Mouse (Mus musculus): Measurements from ENCODE around the gene Pex14. TPM values are rescaled to one million over a fixed set of nuclear protein-coding genes. Genes with fewer than 3 reads are reported as not detected.

Pex14 gene
- total RNA-seq, 2 experiments from 2014 or later, result 49.3 to 50.4 TPM

- DNase-seq (ENCODE audit: extremely low spot score in 1 of 2, low spot score in 2 of 2), result no peak
- intact Hi-C loops (cut with DNase I), result no loop called here
- no peak overlapping the region for H3K4me3 ChIP-seq
- no peak overlapping the region for H3K27ac ChIP-seq
- TF ChIP-seq CTCF (IDR thresholded peaks at IDR 0.05), result no peak
Observed at GRCm38 (mm10) chr4:148936727-148937126, 162.9 kb downstream of the Pex14 start.

DNA sequence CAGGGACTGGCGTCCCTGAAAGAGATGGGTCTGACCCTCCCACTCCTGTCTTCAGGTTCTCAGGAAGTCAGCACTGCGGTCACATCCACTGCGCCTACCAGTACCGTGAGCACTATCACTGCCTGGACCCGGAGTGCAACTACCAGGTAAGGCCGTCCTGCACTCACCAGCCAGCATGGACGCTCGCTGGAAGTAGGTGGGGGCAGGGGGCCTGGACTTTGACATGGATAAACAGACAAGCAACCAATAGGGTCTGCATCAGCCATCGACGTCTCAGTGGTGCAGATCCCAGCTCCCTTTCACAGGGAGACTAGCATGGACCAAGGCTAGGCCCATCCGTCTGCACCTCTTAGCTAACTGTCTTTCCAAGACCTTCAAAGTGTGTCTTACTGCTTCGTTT, 163.6 kb downstream of the Pex14 start:
- intact Hi-C loops (cut with DNase I), result no loop called here
- Histone ChIP-seq H3K27ac (no peak overlapping the region), H3K4me3 (no peak overlapping the region)
- DNase-seq (ENCODE audit: extremely low spot score in 1 of 2, low spot score in 2 of 2), result no peak
- TF ChIP-seq CTCF (IDR thresholded peaks at IDR 0.05), result no peak

GRCm38 (mm10) chr4:148935211-148935610, 164.5 kb downstream of the Pex14 start:
- H3K4me3 ChIP-seq, result no peak overlapping the region
- intact Hi-C loops (cut with DNase I), result no loop called here
- DNase-seq (ENCODE audit: extremely low spot score in 1 of 2, low spot score in 2 of 2), result no peak
- no peak for TF ChIP-seq CTCF (IDR thresholded peaks at IDR 0.05)
- no peak overlapping the region for H3K27ac ChIP-seq

DNA sequence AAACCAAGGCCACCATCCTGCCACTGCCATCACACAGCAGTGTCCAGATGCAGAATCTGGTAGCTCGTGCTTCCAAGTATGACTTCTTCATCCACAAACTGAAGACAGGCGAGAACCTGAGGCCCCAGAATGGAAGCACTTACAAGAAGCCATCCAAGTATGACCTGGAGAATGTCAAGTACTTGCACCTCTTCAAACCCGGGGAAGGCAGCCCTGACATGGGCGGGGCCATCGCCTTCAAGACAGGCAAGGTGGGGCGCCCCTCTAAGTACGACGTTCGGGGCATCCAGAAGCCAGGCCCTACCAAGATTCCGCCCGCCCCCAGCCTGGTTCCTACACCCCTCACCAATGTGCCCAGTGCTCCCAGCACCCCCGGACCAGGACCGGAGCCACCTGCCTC, 166.6 kb downstream of the Pex14 start:
- Histone ChIP-seq H3K27ac (no peak overlapping the region), H3K4me3 (no peak overlapping the region)
- TF ChIP-seq CTCF (IDR thresholded peaks at IDR 0.05), result no peak
- intact Hi-C loops (cut with DNase I), result no loop called here
- no peak for DNase-seq (ENCODE audit: extremely low spot score in 1 of 2, low spot score in 2 of 2)

GRCm38 (mm10) chr4:148930721-148931229, 168.9 kb downstream of the Pex14 start:
- intact Hi-C loops (cut with DNase I), result no loop called here
- DNase-seq (ENCODE audit: extremely low spot score in 1 of 2, low spot score in 2 of 2), result no peak
- TF ChIP-seq CTCF (IDR thresholded peaks at IDR 0.05), result no peak
- Histone ChIP-seq H3K27ac (no peak overlapping the region), H3K4me3 (no peak overlapping the region)

- no peak overlapping the region for H3K27ac ChIP-seq
- intact Hi-C loops (cut with DNase I), result no loop called here
- no peak overlapping the region for H3K4me3 ChIP-seq
- no peak for DNase-seq (ENCODE audit: extremely low spot score in 1 of 2, low spot score in 2 of 2)
- TF ChIP-seq CTCF (IDR thresholded peaks at IDR 0.05), result no peak
Observed at GRCm38 (mm10) chr4:148928876-148929275, 170.8 kb downstream of the Pex14 start.

DNA sequence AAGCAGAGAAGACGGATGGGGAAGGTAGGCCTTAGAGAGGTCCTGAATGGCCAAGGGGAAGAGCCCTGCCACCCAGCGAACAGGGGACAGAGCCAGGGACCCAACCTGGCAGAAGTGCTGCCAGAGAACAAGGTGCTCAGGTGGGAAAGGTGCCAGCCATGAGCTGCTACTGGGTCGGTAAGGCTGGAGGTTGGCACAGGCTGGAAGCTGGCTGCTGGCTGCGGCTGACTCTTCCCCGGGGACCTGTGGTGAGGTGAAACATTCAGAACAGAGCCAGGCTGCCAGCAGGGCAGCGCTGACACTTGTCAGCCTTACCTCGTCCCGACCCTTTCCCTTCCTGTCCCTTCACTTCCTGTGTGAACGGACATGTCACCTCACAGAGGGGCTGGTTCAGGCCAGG, 171.4 kb downstream of the Pex14 start:
- Histone ChIP-seq H3K4me3 (no peak overlapping the region), H3K27ac (no peak overlapping the region)
- intact Hi-C loops (cut with DNase I), result no loop called here
- DNase-seq (ENCODE audit: extremely low spot score in 1 of 2, low spot score in 2 of 2), result no peak
- no peak for TF ChIP-seq CTCF (IDR thresholded peaks at IDR 0.05)

DNA sequence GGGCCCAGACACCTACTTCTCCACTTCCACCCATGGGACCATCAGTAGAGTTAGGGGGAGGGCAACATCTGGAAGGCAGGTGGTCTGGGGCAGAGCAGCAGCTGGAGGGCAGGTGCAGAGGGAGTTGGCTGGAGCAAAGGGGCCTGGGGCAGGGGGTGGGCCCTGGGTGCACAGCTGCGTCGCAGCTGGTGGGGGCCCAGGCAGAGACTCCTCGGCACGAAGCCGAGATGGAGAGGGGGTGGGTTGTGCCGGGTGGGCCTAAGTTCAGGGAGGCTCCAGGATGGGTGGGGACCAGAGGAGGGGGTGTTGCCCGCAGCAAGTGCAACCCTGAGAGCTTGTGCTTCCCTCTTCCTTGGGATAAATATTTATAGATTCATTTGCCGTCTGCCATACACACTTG, 173.2 kb downstream of the Pex14 start:
- DNase-seq (ENCODE audit: extremely low spot score in 1 of 2, low spot score in 2 of 2), result no peak
- Histone ChIP-seq H3K4me3 (no peak overlapping the region), H3K27ac (no peak overlapping the region)
- no peak for TF ChIP-seq CTCF (IDR thresholded peaks at IDR 0.05)
- intact Hi-C loops (cut with DNase I), result no loop called here

DNA sequence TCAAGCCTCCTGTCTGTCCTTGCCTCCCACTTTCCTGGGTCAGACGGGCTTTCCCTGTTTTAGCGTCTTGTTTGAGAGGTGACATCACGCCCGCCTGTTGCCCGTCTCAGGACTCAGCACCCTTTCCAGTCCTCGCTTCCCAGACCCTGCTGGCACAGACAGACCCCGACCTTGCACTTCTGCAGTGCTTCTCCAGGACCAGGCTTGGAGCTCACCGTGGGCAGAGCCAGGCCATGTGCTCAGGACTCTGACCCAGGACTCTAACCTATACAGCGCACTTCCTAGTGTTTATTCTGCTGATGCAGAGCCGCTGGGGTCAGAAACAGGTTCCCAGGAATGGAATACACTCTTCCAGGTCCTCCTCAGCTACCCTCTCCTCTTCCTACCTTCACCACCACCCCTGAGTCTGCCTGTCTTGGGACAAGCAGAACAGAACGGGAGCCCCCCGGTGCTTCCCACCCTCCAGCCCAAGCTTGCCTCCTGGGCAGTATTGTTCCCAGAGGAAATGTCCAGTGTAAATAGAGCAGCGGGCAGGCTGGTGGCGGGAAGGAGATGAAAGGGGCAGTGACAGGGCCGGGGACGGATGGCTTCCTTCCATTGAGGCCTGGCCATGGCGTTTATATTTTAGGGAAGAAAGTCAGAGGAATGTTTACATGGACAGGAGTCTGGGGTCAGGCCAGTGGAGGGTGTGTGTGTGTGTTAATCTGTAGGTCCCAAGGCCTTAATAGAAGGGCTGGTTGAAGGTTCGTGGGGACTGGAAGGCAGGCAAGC, 173.9 kb downstream of the Pex14 start:
- no peak for TF ChIP-seq CTCF (IDR thresholded peaks at IDR 0.05)
- intact Hi-C loops (cut with DNase I), result no loop called here
- DNase-seq (ENCODE audit: extremely low spot score in 1 of 2, low spot score in 2 of 2), result no peak
- Histone ChIP-seq H3K27ac (no peak overlapping the region), H3K4me3 (no peak overlapping the region)

- H3K4me3 ChIP-seq, result no peak overlapping the region
- DNase-seq (ENCODE audit: extremely low spot score in 1 of 2, low spot score in 2 of 2), result no peak
- TF ChIP-seq CTCF (IDR thresholded peaks at IDR 0.05), result no peak
- no peak overlapping the region for H3K27ac ChIP-seq
- intact Hi-C loops (cut with DNase I), result no loop called here
Observed at GRCm38 (mm10) chr4:148923976-148924375, 175.7 kb downstream of the Pex14 start.

DNA sequence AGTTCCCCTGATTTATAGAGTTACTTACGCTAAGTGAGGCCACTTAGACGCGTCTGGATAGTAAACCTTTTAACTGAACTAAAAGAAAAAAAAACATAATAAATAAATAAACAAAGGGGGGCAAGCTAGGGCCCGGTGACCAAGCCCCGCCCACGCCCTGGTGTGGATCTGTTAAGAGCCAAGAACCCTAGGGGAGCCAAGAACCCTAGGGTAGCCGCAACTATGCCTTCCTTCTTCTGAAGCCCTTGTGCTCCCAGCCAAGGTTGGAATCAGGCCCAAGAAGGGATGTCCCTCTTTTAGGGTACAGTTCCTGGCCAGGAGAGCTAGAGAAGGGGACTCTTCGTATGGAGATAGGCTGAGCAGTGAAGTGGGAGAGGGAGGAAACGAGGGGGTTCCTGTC, 176.3 kb downstream of the Pex14 start:
- Histone ChIP-seq H3K27ac (no peak overlapping the region), H3K4me3 (no peak overlapping the region)
- TF ChIP-seq CTCF (IDR thresholded peaks at IDR 0.05), result no peak
- no peak for DNase-seq (ENCODE audit: extremely low spot score in 1 of 2, low spot score in 2 of 2)
- intact Hi-C loops (cut with DNase I), result no loop called here

DNA sequence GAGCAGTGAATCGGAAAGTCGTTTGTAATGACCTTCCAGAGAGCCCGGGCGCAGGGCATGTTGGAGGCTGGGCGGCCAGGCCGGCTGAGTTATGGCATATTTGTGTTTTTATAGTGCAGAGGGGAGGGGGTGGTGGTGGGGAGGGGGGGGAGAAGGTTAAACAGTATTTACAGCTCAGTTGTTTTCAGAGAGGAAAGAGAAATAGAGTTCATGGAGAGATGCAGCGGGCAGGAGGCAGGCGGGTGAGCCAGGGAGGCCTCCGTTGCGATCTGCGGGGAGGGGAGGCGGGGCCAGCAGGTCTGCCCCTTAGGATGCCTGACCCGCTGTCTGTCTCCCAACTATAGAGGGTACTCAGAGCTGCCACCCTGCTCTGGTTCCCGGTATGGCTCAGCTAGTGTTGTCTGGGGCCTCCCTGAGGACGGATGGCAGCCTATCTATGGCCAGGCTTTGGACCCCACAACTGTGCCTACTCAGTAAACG, 177.4 kb downstream of the Pex14 start:
- no peak overlapping the region for H3K27ac ChIP-seq
- intact Hi-C loops (cut with DNase I), result no loop called here
- no peak for TF ChIP-seq CTCF (IDR thresholded peaks at IDR 0.05)
- DNase-seq (ENCODE audit: extremely low spot score in 1 of 2, low spot score in 2 of 2), result no peak
- no peak overlapping the region for H3K4me3 ChIP-seq

DNA sequence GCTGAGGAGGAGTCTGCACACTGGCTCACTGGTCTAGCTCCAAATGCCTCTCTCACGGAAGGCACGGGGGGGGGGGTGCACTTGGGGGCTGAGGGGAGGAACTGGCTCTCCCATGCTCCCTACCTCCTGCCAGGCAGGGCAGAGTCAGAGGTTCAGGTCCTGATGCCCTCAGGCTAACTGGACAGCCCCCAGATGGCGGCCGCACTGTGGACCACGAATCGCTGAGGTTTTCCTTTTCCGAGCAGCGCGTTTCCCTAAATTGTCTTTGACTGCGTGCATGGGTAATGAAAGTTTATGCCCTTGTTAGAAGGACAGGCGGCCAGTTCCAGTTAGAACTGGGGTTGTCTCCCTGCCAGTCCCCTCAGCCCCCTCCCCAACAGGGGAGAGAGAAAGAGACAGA, 179.1 kb downstream of the Pex14 start:
- intact Hi-C loops (cut with DNase I), result no loop called here
- no peak for DNase-seq (ENCODE audit: extremely low spot score in 1 of 2, low spot score in 2 of 2)
- no peak for TF ChIP-seq CTCF (IDR thresholded peaks at IDR 0.05)
- H3K27ac ChIP-seq, result no peak overlapping the region
- H3K4me3 ChIP-seq, result no peak overlapping the region
